Mouse (Mus musculus): ENCODE results near the gene Rnf17.

DNA sequence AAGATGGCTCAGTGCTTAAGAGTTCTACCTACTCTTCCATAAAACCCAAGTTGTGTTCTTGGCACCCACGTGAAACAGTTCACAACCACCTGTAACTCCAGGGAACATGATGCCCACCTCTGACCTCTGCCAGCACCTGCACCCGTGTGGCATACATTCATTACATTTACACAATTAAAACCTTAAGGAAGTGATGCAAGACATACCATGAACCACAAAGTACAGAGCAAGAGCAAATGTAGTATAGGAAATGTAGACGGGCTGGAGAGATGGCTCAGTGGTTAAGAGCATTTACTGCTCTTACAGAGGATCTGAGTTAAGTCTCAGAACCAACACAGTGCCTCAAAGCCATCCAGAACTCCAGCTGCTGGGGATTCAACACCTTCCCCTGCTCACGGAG lies 166.7 kb downstream of the Rnf17 start:
- TF ChIP-seq POLR2A (IDR thresholded peaks at IDR 0.05; ENCODE audit: insufficient read depth, low read depth, low read length) = no peak
- TF ChIP-seq CTCF (IDR thresholded peaks at IDR 0.05; ENCODE audit: insufficient read depth, low read depth, low read length) = no peak
